Mouse (Mus musculus): Measurements from ENCODE around the gene Gm34653.

- TF ChIP-seq CTCF (IDR thresholded peaks at IDR 0.05; ENCODE audit: control insufficient read depth, insufficient read depth, low read length) (no peak), POLR2A (IDR thresholded peaks at IDR 0.05; ENCODE audit: borderline replicate concordance, control insufficient read depth, low read depth, low read length) (no peak)
These were observed 42.1 kb downstream of the Gm34653 start, which contains the start of gene Psmd5 for GRCm38 (mm10) chr2:34874816-34875345.
